Mouse (Mus musculus): Measurements from ENCODE around the gene Trim26.
A peak's percentile ranks its signal among the peaks of the same experiment; 100 is the strongest.

DNA sequence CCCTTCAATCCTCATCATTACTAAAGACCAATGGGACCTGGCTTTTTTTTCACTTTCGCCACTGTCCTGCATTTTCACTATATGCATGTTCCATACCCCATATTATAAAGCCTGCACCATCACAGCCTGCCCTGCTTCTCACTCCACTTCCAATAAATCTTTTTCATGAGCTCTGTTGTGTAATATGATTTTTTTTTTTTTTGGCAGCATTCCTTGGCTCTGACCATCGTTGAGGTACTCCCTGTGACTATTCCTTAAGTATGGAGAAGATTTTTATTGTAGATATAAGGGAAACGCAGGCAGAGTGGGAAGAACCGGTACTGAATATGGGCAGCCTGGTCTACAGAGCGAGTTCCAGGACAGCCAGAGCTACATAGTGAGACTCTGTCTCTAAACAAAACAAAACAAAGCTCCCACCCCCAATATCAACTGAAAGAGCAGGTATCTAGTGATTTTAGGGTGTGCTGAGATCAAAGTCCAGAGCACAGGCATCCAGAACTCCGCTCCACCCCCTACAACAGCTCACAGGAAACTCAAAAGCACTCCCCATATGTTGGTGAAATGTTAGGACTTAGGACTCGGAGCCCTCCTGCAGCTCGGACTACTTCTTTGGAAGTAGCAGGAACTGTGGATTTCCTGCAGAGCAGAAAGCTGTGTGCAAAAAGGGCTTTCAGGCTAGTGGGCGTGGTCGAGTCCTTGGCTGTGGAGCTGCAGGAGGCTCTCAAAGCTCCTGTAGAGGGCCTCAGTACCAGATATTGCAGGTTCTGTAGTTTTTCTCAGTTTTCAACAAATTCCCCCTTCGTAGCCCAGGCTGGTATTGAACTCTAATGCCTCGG lies 1.1 kb upstream of the Trim26 start:
- TF ChIP-seq CTCF (IDR thresholded peaks at IDR 0.05): peak; percentile 45
- no peak for TF ChIP-seq EP300 (IDR thresholded peaks at IDR 0.05)

Measured in lung, postnatal 0 days (tissue).